Mouse (Mus musculus) E14TG2a.4 (cell line): ENCODE measurements around the gene Amdhd2.

Source experiments
- CTCF ChIP-seq: conservative IDR thresholded peaks from 2 replicates; pipeline ENCODE4 v1.5.1; 2014; ENCODE audit warnings: low read length
- NANOG ChIP-seq: IDR thresholded peaks from 2 replicates; pipeline ENCODE4 v1.6.1; 2014; ENCODE audit warnings: borderline replicate concordance, low read length, mixed read lengths
- POU5F1 ChIP-seq: IDR thresholded peaks from 2 replicates; pipeline ENCODE4 v1.6.1; 2014; ENCODE audit warnings: low read length, borderline replicate concordance

DNA sequence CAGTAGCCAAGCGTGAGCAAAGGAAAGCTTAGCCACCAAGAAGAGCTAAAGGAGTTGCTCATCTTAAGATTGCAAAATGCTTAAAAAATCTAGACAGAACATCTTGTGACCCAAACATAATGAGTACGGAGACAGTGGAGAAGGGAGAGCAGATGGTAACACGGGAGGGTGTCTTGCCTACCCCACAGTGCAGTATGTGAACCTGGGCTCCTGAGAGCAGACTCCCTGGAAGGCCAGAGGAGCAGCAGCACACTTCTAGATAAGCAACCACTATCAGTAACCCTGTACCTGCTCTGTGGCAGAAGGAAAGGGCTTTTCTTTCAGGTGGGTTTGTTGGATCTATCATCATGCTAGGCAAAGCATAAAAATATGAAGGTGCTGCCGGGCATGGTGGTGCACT lies 50.5 kb downstream of the Amdhd2 start:
- no peak for TF ChIP-seq CTCF
- no peak for TF ChIP-seq POU5F1
- TF ChIP-seq NANOG: no peak
